Mouse (Mus musculus) lung, embryonic 15.5 days (tissue): ENCODE data around the gene Ubap2. TPM values are rescaled to one million over a fixed set of nuclear protein-coding genes. Genes with fewer than 3 reads are reported as not detected.

Source experiments
- ATAC-seq: fragments of 200-750 bp; cut with Nextera tagmentation; 2 replicates; pipeline ENCODE4 v1.8.0; 2017; ENCODE audit warnings: moderate number of reproducible peaks, borderline replicate concordance; ENCODE audit not compliant: low FRiP score, low TSS enrichment; ENCODE audit errors: extremely low read depth
- H3K27ac ChIP-seq: fragments of 300-500 bp; sonication (generic); 2 replicates; pipeline ENCODE4 v1.5.1; 2015; ENCODE audit warnings: moderate library complexity, mild to moderate bottlenecking, inconsistent platforms
- H3K27me3 ChIP-seq: fragments of 300-500 bp; sonication (generic); 2 replicates; pipeline ENCODE4 v1.6.1; 2015; ENCODE audit warnings: inconsistent platforms
- H3K36me3 ChIP-seq: fragments of 300-500 bp; sonication (generic); 2 replicates; pipeline ENCODE4 v1.6.1; 2015; ENCODE audit warnings: inconsistent platforms
- H3K4me1 ChIP-seq: fragments of 300-500 bp; sonication (generic); 2 replicates; pipeline ENCODE4 v1.6.1; 2015; ENCODE audit warnings: inconsistent platforms
- H3K4me2 ChIP-seq: fragments of 300-500 bp; sonication (generic); 2 replicates; pipeline ENCODE4 v1.6.1; 2015; ENCODE audit warnings: inconsistent platforms, mild to moderate bottlenecking, moderate library complexity
- H3K4me3 ChIP-seq: fragments of 300-500 bp; sonication (generic); 2 replicates; pipeline ENCODE4 v1.5.1; 2015; ENCODE audit warnings: mild to moderate bottlenecking, inconsistent platforms
- H3K9ac ChIP-seq: fragments of 300-500 bp; sonication (generic); 2 replicates; pipeline ENCODE4 v1.6.1; 2015; ENCODE audit warnings: inconsistent platforms
- H3K9me3 ChIP-seq: fragments of 300-500 bp; sonication (generic); 2 replicates; pipeline ENCODE4 v1.6.1; 2016; ENCODE audit warnings: inconsistent platforms
- WGBS: fragments of 180-500 bp; shearing (Covaris S2); methylation state at CpG from one replicate; pipeline ENCODE4 v1.1.7; 2015; 5-methylcytosine and 5-hydroxymethylcytosine counted together
- polyA plus RNA-seq: library from polyadenylated mRNA; unstranded; fragments of >200 nt; fragmentation: Nextera tagmentation; extraction: Ambion mirVana; gene quantifications from 2 replicates; pipeline ENCODE4 v1.2.1, GENCODE M21; 2015

Gene Ubap2
- polyA plus RNA-seq, 1 experiment from 2014 or later, result 55.9 TPM

DNA sequence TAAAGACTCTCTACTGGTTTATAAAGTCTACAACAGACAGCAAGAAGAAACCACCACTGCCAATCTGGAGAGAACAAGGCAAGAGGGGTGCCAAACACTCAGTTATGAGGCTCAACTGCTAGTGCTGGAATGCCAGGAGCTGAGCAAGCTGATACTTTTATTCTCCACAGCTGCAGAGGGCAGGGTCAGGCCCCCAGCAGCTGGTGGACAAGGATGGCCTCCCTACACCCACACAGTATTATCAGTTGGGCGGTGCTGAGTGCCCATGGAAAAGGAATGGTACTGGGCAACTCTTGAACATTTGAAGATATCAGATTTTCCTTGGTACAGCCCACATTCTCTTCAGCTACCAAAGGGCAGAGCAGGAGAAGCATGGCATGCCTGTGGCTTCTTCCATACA, 17.2 kb downstream of the Ubap2 start:
- Histone ChIP-seq H3K9me3 (no peaks in the 10 kb centered on the region), H3K4me1 (no peaks in the 10 kb centered on the region)
- ATAC-seq, result no peak

DNA sequence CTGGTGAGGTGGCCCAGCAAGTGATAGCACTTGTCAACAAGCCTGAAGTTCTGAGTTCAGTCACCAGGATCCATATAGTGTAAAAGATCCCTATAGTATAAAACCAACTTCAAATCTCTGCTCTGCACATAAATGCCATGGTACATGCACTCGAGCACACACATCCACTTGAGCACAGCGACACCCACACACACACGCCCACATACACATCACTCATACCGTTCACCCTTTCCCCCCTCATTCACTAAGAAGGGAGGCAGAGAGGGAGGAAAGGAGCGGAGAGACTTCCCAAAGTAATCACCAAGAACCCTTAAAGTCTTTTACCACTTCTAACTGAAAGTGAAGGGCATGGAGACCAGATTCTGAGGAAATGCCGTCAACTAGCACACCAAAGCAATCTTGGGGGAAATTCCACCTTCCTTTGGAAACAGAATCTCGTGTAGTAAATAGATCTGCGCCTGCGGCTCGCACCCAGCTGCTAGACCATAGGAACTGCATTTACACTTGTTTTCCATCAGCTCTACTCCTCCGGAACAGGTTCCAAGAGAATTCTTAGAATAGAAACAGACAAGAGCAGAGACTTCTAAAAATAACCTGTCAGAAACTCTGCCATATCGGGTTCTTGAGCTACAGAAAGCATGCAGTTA, 19.3 kb downstream of the Ubap2 start:
- Histone ChIP-seq H3K27me3 (no peaks in the 10 kb centered on the region), H3K4me2 (no peak overlapping the region), H3K4me1 (no peaks in the 10 kb centered on the region), H3K4me3 (no peak overlapping the region), H3K9ac (no peak overlapping the region), H3K9me3 (no peaks in the 10 kb centered on the region), H3K27ac (0 out of 2 replicates have a peak overlapping the region, but pooled peaks have one; percentile 48), H3K36me3 (peaks cover 8% of the 10 kb centered on the region)
- ATAC-seq, result no peak
- 78% methylated on average over 12 of the region's 12 CpGs for WGBS

More for the DNA sequence above, 17.2 kb downstream of the Ubap2 start:
- Histone ChIP-seq H3K27me3 (no peaks in the 10 kb centered on the region), H3K36me3 (peaks cover 10% of the 10 kb centered on the region; the same call in 1 of the 2 replicates), H3K4me2 (no peak overlapping the region), H3K9ac (no peak overlapping the region), H3K27ac (no peak overlapping the region), H3K4me3 (no peak overlapping the region)
- 85% methylated on average over 1 of the region's 1 CpGs for WGBS

DNA sequence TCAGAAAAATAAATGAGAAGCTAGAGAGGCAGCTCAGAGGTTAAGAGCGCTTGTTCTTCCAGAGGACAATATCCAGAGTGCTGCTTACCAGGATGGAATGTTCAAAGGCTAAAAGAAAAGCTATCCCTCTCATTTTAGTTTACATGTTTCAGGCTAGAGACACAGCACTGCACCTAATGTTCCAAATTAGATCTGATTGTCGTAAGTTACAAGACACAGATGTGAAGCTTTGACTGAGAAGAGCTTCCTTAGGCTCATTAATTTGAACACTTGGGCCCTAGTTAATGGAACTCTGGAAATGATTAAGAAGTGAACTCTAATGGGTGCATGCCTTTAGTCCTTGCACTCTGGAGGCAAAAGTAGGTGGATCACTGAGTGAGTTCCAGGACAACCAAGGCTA, 21.2 kb downstream of the Ubap2 start:
- WGBS, result 94% methylated on average over 2 of the region's 2 CpGs
- Histone ChIP-seq H3K4me1 (no peaks in the 10 kb centered on the region), H3K4me2 (no peak overlapping the region), H3K27me3 (no peaks in the 10 kb centered on the region), H3K9me3 (no peaks in the 10 kb centered on the region), H3K9ac (no peak overlapping the region), H3K36me3 (peaks cover 24% of the 10 kb centered on the region), H3K4me3 (no peak overlapping the region), H3K27ac (no peak overlapping the region)
- ATAC-seq, result no peak

DNA sequence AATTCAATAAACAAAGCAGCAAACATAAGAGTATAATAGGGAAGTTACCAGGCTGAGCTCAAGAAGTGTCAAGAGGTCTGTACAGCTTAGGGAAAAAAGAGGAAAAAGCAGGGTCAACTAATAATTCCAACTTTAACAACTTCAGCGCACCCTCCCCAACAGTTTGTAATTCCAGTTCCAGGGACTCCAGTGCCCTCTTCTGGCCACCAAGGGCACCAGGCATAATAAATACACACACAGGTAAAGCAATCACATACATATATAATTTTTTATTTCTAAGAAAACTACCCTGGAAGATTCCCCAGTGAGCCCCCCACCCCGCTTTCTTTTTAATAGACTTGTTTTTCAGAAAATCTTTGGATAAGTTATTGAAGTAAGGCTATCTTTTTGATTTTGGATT, 29.5 kb downstream of the Ubap2 start:
- no peak overlapping the region for H3K9ac ChIP-seq
- H3K4me1 ChIP-seq, result no peaks in the 10 kb centered on the region
- H3K36me3 ChIP-seq, result peaks cover 46% of the 10 kb centered on the region
- ATAC-seq, result no peak
- no peak overlapping the region for H3K27ac ChIP-seq
- no peak overlapping the region for H3K4me3 ChIP-seq
- no peak overlapping the region for H3K4me2 ChIP-seq
- no peaks in the 10 kb centered on the region for H3K9me3 ChIP-seq
- no peaks in the 10 kb centered on the region for H3K27me3 ChIP-seq
- 94% methylated on average over 2 of the region's 2 CpGs for WGBS

DNA sequence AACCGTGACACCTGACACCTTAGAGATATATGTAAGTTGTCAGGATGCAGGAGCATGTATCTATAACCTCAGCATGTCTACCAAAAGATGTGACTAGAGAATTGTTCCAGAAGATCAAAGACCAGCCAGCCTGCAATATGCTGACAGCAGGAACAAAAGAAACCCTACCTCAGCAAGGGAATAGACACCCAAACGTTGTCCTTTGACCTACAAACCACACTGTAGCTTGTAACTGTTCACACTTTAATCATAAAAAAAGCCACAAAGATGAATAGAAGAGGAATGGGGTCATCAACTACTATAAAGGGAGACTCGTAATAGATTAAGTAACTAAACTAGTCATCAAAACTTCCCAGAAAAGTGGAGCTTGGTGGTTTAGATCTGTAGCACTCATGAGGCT, 34.0 kb downstream of the Ubap2 start:
- no peak for ATAC-seq
- no peaks in the 10 kb centered on the region for H3K9me3 ChIP-seq
- H3K4me3 ChIP-seq, result no peak overlapping the region
- H3K27ac ChIP-seq, result no peak overlapping the region
- H3K27me3 ChIP-seq, result no peaks in the 10 kb centered on the region
- peaks cover 15% of the 10 kb centered on the region for H3K36me3 ChIP-seq
- WGBS, result 82% methylated on average over 3 of the region's 3 CpGs
- no peaks in the 10 kb centered on the region for H3K4me1 ChIP-seq
- no peak overlapping the region for H3K9ac ChIP-seq
- no peak overlapping the region for H3K4me2 ChIP-seq

DNA sequence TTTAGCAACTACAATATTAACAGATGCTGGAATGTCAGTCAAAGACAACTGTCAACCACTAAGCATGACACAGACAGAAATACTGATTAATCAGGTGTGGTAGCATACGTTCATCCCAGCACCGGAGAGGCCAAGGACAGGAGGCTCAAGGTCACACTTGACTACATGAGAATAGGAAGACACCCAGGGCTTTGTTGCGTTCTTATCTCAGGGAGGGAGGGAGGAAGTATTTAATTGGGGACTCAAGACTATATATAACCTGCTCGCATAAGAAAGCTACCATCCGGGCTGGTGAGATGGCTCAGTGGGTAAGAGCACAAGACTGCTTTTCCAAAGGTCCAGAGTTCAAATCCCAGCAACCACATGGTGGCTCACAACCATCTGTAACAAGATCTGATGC, 39.3 kb downstream of the Ubap2 start:
- Histone ChIP-seq H3K36me3 (peaks cover 46% of the 10 kb centered on the region), H3K9ac (no peak overlapping the region)

DNA sequence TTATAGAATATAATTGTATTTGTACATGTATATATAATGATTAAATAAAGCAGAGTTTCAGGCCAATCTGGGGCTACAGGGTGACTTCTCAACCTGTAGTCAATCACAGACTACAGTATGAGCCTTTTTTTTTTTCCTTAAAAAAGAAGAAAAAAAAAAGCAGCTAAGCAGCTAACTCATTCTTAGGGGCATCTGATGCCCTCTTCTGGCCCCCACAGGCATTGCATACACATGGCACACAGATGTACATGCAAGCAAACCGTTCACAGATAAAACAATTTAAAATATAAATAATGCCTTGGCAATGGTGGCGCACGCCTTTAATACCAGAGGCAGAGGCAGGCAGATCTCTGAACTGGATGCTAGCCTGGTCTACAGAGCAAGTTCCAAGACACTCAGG, 48.6 kb downstream of the Ubap2 start:
- ATAC-seq, result no peak

More for the DNA sequence above, 39.3 kb downstream of the Ubap2 start:
- Histone ChIP-seq H3K4me1 (no peaks in the 10 kb centered on the region), H3K4me2 (no peak overlapping the region), H3K27me3 (no peaks in the 10 kb centered on the region), H3K9me3 (no peaks in the 10 kb centered on the region), H3K4me3 (no peak overlapping the region), H3K27ac (no peak overlapping the region)
- WGBS, result 82% methylated on average over 5 of the region's 5 CpGs
- no peak for ATAC-seq

DNA sequence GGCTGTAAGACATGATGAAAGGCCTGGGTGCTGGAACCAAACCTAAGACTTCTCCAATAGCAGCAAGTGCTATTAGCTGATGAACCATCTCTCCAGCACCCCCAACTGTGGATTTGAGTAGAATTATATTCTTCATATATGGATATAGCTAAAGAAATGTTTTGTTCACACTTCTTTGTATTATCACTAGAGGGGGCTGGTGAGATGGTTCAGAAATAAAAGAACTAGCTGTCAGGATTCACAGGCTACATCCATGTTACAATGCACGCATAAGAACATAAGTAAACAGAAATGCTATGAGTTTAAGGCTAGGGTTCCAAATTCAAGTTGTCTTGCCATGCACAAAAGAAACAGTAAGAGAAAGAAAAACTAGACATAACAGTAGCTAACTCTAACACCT, 49.5 kb downstream of the Ubap2 start:
- H3K4me3 ChIP-seq, result no peak overlapping the region
- no peak overlapping the region for H3K9ac ChIP-seq
- 85% methylated on average over 1 of the region's 1 CpGs for WGBS
- H3K9me3 ChIP-seq, result no peaks in the 10 kb centered on the region
- H3K36me3 ChIP-seq, result peaks cover 95% of the 10 kb centered on the region
- no peaks in the 10 kb centered on the region for H3K27me3 ChIP-seq
- no peak overlapping the region for H3K27ac ChIP-seq
- ATAC-seq, result no peak
- H3K4me1 ChIP-seq, result no peaks in the 10 kb centered on the region
- H3K4me2 ChIP-seq, result no peak overlapping the region

More for the DNA sequence above, 48.6 kb downstream of the Ubap2 start:
- H3K4me1 ChIP-seq, result no peaks in the 10 kb centered on the region
- H3K36me3 ChIP-seq, result peaks cover 95% of the 10 kb centered on the region
- no peak overlapping the region for H3K4me2 ChIP-seq
- no peaks in the 10 kb centered on the region for H3K9me3 ChIP-seq
- H3K27ac ChIP-seq, result no peak overlapping the region
- no peak overlapping the region for H3K4me3 ChIP-seq
- 79% methylated on average over 3 of the region's 3 CpGs for WGBS
- no peaks in the 10 kb centered on the region for H3K27me3 ChIP-seq
- no peak overlapping the region for H3K9ac ChIP-seq

DNA sequence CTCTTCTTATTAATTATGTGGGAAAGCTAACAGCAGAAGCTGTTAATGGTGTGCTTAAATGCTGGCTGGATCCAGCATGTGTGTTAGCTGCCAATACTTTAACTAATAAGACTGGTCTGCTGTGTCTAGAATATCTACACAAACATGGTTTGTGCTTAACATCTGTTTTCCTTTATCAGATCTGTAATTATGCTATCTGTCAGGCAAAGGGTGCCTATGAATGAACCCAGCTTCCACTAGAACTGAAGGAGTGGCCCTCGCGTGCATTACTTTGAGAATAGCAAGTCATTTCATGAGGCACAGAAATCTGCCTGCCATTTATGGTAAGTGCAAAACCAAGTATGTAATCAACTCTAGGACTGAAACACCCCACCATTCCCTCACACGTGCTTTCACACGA, 66.9 kb downstream of the Ubap2 start:
- ATAC-seq, result no peak
- peaks cover 89% of the 10 kb centered on the region for H3K36me3 ChIP-seq
- no peak overlapping the region for H3K4me2 ChIP-seq
- no peaks in the 10 kb centered on the region for H3K27me3 ChIP-seq
- no peak overlapping the region for H3K4me3 ChIP-seq
- no peaks in the 10 kb centered on the region for H3K9me3 ChIP-seq
- no peaks in the 10 kb centered on the region for H3K4me1 ChIP-seq
- H3K27ac ChIP-seq, result no peak overlapping the region
- H3K9ac ChIP-seq, result no peak overlapping the region
- WGBS, result 64% methylated on average over 4 of the region's 4 CpGs

DNA sequence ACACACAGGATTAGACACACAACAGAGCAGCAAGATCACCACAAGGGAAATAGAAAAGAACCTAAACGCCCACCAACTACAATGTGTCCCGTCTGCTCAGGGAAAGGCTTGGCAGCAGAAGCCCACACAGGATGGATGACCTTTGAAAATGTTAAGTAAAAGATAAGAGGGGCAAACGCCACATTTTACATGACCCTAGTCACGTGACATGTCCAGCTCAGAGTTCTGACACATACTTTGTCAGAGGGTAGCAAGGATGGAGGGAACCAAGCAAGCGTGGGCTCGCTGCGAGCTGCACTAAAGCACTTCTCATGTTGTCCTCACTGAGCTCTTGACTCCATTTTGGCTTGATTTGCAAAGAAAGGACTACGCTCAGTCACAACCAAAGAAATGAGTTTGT, 69.2 kb downstream of the Ubap2 start:
- Histone ChIP-seq H3K9ac (no peak overlapping the region), H3K27ac (no peak overlapping the region), H3K36me3 (peaks cover 94% of the 10 kb centered on the region), H3K27me3 (no peaks in the 10 kb centered on the region), H3K4me3 (no peak overlapping the region), H3K4me2 (no peak overlapping the region), H3K4me1 (no peaks in the 10 kb centered on the region), H3K9me3 (no peaks in the 10 kb centered on the region)
- WGBS, result 65% methylated on average over 8 of the region's 8 CpGs
- ATAC-seq, result no peak

DNA sequence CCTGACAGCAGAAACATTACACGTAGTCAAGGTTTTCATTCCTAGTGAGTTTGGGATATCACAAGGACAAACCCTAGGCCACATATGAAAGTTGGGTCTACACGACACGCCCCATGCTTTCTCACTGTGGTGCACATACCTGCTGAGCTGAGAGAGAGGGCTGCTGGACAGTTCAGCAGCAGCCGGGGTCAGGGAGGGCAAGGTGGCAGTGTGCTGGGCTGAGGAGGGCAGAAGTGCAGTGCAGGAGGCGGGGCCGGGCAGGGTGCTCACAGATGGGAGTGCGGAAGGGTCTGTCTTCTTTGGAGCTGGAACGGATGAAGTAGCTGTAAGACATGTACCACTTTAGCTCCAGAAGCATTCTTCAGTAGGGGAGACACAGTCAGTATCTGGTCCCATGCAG, 72.8 kb downstream of the Ubap2 start:
- Histone ChIP-seq H3K9me3 (no peaks in the 10 kb centered on the region), H3K27ac (no peak overlapping the region), H3K4me1 (no peaks in the 10 kb centered on the region), H3K27me3 (no peaks in the 10 kb centered on the region), H3K4me3 (no peak overlapping the region), H3K9ac (no peak overlapping the region), H3K36me3 (peaks cover 95% of the 10 kb centered on the region), H3K4me2 (no peak overlapping the region)
- WGBS, result 93% methylated on average over 8 of the region's 8 CpGs
- ATAC-seq, result no peak; the same call in 1 of the 2 replicates

DNA sequence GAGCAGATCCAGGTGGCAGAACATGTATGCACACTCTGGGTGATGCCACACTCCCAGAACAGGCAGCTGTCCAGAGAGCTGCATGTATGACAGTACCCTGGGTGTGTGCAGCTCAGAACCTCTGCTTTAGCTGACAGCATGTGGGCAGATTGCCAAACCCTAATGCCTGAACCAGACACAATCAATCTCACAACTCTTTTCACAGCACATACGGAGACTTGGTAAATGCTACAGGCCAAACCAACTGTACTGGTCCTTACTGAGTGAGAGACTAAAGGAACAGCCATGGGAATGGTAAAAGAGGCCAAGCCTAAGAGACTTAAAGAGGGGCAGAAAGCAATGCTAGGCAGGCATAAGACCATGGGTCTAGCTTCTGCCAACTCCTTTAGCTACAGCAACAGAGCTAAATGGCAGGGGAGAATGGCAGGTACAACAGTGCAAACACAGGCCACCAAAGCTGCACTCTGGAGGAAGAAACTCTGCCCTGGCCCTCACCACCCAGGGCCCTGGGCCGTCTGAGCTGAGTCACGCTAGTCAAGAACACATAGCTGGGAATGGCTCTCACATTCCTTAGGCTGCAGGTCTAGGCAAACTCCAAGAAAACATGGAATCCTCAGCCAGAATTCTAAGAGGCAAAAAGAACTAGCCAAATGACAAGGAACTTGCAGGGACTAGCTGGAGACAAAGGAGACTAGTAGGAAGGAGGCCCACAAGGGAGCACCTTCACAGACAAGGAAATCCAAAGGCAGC, 77.9 kb downstream of the Ubap2 start:
- Histone ChIP-seq H3K4me3 (no peak overlapping the region), H3K27ac (no peak overlapping the region), H3K9me3 (no peaks in the 10 kb centered on the region), H3K4me1 (no peaks in the 10 kb centered on the region), H3K27me3 (no peaks in the 10 kb centered on the region), H3K9ac (no peak overlapping the region), H3K4me2 (no peak overlapping the region), H3K36me3 (peaks cover 89% of the 10 kb centered on the region)
- WGBS, result 50% methylated on average over 3 of the region's 3 CpGs
- ATAC-seq, result no peak
